Mouse (Mus musculus): ENCODE measurements around the gene Cript. TPM values are rescaled to one million over a fixed set of nuclear protein-coding genes. Genes with fewer than 3 reads are reported as not detected.

The Cript gene
- polyA plus RNA-seq, 1 experiment from 2014 or later, result 133 TPM

DNA sequence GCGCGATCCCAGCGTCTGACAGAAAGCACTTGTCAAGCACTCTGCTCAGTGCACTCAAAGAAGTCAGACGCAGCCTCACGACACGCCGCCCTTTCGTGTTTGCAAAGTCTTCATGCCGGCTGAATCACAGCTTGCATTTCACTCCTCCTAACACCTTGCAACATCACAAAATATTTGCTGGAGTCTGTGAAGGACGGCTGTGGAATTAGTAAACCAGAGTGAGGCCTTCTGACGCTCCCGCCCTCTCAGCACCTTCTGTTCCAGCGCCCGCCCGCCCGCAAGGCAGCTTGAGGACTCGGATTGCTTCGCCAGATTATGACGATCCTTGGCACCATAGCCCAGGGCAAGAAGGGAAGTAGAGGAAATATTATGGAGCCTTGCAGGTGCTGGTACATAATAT, 16.4 kb downstream of the Cript start:
- H3K9ac ChIP-seq (ENCODE audit: low read length), result no peak overlapping the region
- WGBS, result 44% methylated on average over 19 of the region's 19 CpGs
- H3K4me2 ChIP-seq (ENCODE audit: low read depth, low read length), result peak overlapping the region; percentile 41
- no peaks in the 10 kb centered on the region; the same call in 1 of the 2 replicates for H3K4me1 ChIP-seq (replicated peaks; ENCODE audit: control insufficient read depth, insufficient read depth, low read length)
- ATAC-seq (ENCODE audit: low read depth), result peak; percentile 27
- H3K4me3 ChIP-seq (ENCODE audit: low read length), result peak overlapping the region; percentile 16; the same call in 1 of the 2 replicates
- H3K27me3 ChIP-seq (ENCODE audit: control insufficient read depth, insufficient read depth, low read depth, low read length), result no peaks in the 10 kb centered on the region
- H3K27ac ChIP-seq (ENCODE audit: low read length), result no peak overlapping the region
- H3K9me3 ChIP-seq (ENCODE audit: control insufficient read depth, low read length), result no peaks in the 10 kb centered on the region
- H3K36me3 ChIP-seq (ENCODE audit: control insufficient read depth, insufficient read depth, low read length), result 0 out of 2 replicates have a peak, but pooled peaks cover 4% of the 10 kb centered on the region

DNA sequence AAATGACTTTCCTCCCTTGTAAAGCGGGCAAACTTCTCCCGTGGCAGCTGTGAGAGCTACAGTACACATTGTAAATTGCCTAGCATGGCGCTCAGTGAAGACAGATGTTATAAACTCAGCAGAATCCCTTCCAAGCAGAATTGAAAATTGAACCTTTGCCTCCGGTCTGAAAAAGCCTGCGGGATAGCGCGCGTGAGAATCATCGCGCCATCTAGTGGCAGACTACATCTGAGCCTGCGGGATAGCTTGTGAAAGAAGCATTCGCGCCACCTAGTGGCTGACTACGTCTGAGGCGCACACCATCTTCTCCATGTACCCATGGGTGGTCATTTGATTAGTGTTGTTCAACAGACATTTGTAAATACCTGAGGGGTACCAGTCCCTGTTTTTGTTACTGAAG, 19.0 kb downstream of the Cript start:
- H3K36me3 ChIP-seq (ENCODE audit: control insufficient read depth, insufficient read depth, low read length), result no peaks in the 10 kb centered on the region
- no peak overlapping the region for H3K9ac ChIP-seq (ENCODE audit: low read length)
- H3K27me3 ChIP-seq (ENCODE audit: control insufficient read depth, insufficient read depth, low read depth, low read length), result no peaks in the 10 kb centered on the region
- H3K27ac ChIP-seq (ENCODE audit: low read length), result no peak overlapping the region
- no peaks in the 10 kb centered on the region for H3K9me3 ChIP-seq (ENCODE audit: control insufficient read depth, low read length)
- peak; percentile 85 for ATAC-seq (ENCODE audit: low read depth)
- no peak overlapping the region for H3K4me3 ChIP-seq (ENCODE audit: low read length)
- no peak overlapping the region for H3K4me2 ChIP-seq (ENCODE audit: low read depth, low read length)
- WGBS, result 2% methylated on average over 15 of the region's 15 CpGs
- H3K4me1 ChIP-seq (replicated peaks; ENCODE audit: control insufficient read depth, insufficient read depth, low read length), result no peaks in the 10 kb centered on the region; the same call in 1 of the 2 replicates

DNA sequence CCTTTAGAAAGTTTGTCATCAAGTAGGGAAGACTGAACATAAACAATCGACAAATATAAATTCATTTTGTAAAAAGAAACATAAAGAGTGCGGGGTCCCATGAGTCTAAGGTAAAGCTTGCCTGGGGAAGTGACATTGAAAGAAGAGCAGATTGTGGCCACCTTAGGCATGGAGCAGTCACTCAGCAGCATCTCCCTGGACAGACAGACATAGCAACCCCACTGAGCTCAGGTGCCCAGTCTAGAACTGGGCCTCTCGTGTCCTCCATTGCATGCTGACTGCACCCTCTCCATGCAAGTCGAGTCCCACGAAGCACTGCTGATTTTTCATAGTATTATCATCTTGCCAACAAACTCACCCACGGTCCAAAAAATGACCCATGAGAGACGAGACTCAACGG, 19.4 kb downstream of the Cript start:
- Histone ChIP-seq H3K9ac (ENCODE audit: low read length) (no peak overlapping the region), H3K9me3 (ENCODE audit: control insufficient read depth, low read length) (no peaks in the 10 kb centered on the region), H3K27ac (ENCODE audit: low read length) (no peak overlapping the region), H3K4me2 (ENCODE audit: low read depth, low read length) (no peak overlapping the region), H3K27me3 (ENCODE audit: control insufficient read depth, insufficient read depth, low read depth, low read length) (no peaks in the 10 kb centered on the region), H3K36me3 (ENCODE audit: control insufficient read depth, insufficient read depth, low read length) (no peaks in the 10 kb centered on the region), H3K4me1 (replicated peaks; ENCODE audit: control insufficient read depth, insufficient read depth, low read length) (no peaks in the 10 kb centered on the region; the same call in 1 of the 2 replicates), H3K4me3 (ENCODE audit: low read length) (no peak overlapping the region)
- no peak for ATAC-seq (ENCODE audit: low read depth)
- WGBS, result 75% methylated on average over 8 of the region's 8 CpGs

DNA sequence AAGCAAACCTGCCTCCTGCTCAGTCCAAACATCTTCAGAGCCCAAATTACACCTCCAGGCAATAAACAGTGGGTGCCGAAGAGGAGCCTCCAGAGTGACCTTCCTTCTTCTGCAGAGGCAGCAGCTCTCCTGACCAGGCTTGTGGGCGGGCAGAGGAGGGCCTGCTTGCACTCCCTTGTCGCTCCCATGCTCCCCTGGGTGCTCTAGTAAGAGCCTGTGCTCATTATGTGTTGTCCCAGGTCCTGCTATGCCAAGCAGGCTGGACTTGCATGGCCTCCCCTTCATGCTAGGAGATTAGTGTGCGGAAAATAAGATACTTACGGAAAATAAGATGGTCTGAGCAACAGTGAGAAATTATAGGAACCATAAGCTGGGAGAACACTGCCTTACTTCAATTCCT, 24.3 kb downstream of the Cript start:
- 63% methylated on average over 5 of the region's 5 CpGs for WGBS
- ATAC-seq (ENCODE audit: low read depth), result no peak

DNA sequence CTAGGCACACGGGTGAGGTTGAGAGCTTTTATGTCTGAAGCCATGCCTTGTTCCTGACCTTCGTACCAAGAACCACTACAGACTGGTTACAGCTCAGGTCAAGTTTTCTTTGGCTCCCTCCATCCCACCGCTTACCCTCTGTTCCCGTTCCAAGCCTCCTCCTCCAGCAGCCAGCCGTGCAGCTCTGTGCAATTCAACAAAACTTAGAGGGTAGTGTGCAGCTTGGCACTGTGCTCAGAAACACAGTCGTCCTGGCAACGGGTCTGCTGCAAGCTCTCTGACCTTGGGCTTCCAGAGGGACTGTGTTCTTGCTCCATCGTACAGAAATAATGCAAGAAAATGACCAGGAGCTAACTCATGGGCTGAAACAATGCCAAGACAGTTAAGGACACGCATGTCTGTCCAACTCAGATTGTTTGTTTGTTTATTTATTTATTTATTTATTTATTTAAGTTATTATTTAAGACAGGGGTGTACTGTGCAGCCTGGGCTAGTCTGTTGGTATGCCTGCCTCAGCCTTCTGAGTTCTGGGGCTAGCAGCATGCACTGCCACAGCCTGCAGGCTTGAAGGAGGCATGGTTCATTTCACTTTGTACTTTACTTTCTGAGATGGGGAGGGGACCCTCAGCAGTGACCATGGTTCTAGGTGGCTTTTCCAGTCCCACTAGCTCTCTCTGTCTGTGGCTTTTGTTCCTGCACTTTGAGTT, 25.3 kb downstream of the Cript start:
- Histone ChIP-seq H3K9me3 (ENCODE audit: control insufficient read depth, low read length) (no peaks in the 10 kb centered on the region), H3K4me1 (replicated peaks; ENCODE audit: control insufficient read depth, insufficient read depth, low read length) (peaks cover 6% of the 10 kb centered on the region), H3K9ac (ENCODE audit: low read length) (no peak overlapping the region), H3K27me3 (ENCODE audit: control insufficient read depth, insufficient read depth, low read depth, low read length) (no peaks in the 10 kb centered on the region), H3K4me3 (ENCODE audit: low read length) (no peak overlapping the region), H3K36me3 (ENCODE audit: control insufficient read depth, insufficient read depth, low read length) (no peaks in the 10 kb centered on the region), H3K4me2 (ENCODE audit: low read depth, low read length) (no peak overlapping the region), H3K27ac (ENCODE audit: low read length) (no peak overlapping the region)
- ATAC-seq (ENCODE audit: low read depth), result peak; percentile 70
- WGBS, result 37% methylated on average over 9 of the region's 9 CpGs

More for the DNA sequence above, 24.3 kb downstream of the Cript start:
- H3K4me2 ChIP-seq (ENCODE audit: low read depth, low read length), result no peak overlapping the region
- no peaks in the 10 kb centered on the region for H3K9me3 ChIP-seq (ENCODE audit: control insufficient read depth, low read length)
- H3K27ac ChIP-seq (ENCODE audit: low read length), result no peak overlapping the region
- no peak overlapping the region for H3K4me3 ChIP-seq (ENCODE audit: low read length)
- no peaks in the 10 kb centered on the region for H3K4me1 ChIP-seq (replicated peaks; ENCODE audit: control insufficient read depth, insufficient read depth, low read length)
- no peaks in the 10 kb centered on the region for H3K27me3 ChIP-seq (ENCODE audit: control insufficient read depth, insufficient read depth, low read depth, low read length)
- no peak overlapping the region for H3K9ac ChIP-seq (ENCODE audit: low read length)
- H3K36me3 ChIP-seq (ENCODE audit: control insufficient read depth, insufficient read depth, low read length), result no peaks in the 10 kb centered on the region

DNA sequence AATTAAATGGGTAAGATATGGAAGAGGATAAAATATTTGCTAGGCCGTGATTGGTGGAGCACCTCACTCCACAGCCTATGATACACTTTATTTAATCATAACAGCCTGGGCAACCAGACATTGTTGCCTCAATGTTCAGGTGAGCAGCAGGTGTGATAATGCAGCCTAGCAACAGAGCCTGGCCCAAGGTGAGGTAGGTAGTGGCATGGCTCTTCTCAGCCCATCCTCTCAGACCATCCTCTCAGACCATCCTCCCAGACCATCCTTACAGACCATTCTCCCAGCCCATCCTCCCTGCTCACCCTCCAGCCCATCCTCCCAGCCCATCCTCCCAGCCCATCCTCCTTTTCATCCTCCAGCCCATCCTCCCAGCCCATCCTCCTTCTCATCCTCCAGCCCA, 26.3 kb downstream of the Cript start:
- WGBS, result 97% methylated on average over 1 of the region's 1 CpGs
- peaks cover 6% of the 10 kb centered on the region for H3K4me1 ChIP-seq (replicated peaks; ENCODE audit: control insufficient read depth, insufficient read depth, low read length)
- no peaks in the 10 kb centered on the region for H3K36me3 ChIP-seq (ENCODE audit: control insufficient read depth, insufficient read depth, low read length)
- H3K4me3 ChIP-seq (ENCODE audit: low read length), result no peak overlapping the region
- no peaks in the 10 kb centered on the region for H3K27me3 ChIP-seq (ENCODE audit: control insufficient read depth, insufficient read depth, low read depth, low read length)
- no peaks in the 10 kb centered on the region for H3K9me3 ChIP-seq (ENCODE audit: control insufficient read depth, low read length)
- H3K4me2 ChIP-seq (ENCODE audit: low read depth, low read length), result no peak overlapping the region
- no peak overlapping the region for H3K27ac ChIP-seq (ENCODE audit: low read length)
- H3K9ac ChIP-seq (ENCODE audit: low read length), result no peak overlapping the region
- ATAC-seq (ENCODE audit: low read depth), result no peak

DNA sequence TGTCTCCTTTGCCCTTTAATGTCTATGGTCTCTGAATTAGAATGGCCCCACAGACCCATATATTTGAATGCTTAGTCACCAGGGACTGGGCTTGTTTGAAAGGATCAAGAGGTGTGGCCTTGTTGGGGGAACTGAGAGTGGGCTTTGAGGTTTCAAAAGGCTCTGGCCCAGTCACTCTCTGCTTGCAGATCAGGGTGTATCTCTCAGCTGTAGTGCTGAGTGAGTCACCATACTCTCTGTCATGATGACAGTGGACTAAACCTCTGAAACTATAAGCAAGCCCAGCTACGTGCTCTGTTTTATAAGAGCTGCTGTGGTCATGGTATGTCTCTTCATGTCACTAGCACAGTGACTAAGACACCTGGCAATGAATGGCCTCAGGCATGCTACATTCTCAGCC, 27.1 kb downstream of the Cript start:
- ATAC-seq (ENCODE audit: low read depth), result no peak
- H3K9ac ChIP-seq (ENCODE audit: low read length), result no peak overlapping the region
- H3K9me3 ChIP-seq (ENCODE audit: control insufficient read depth, low read length), result no peaks in the 10 kb centered on the region
- peaks cover 6% of the 10 kb centered on the region for H3K4me1 ChIP-seq (replicated peaks; ENCODE audit: control insufficient read depth, insufficient read depth, low read length)
- no peaks in the 10 kb centered on the region for H3K27me3 ChIP-seq (ENCODE audit: control insufficient read depth, insufficient read depth, low read depth, low read length)
- no peaks in the 10 kb centered on the region for H3K36me3 ChIP-seq (ENCODE audit: control insufficient read depth, insufficient read depth, low read length)
- 72% methylated on average over 1 of the region's 1 CpGs for WGBS
- no peak overlapping the region for H3K4me2 ChIP-seq (ENCODE audit: low read depth, low read length)
- H3K27ac ChIP-seq (ENCODE audit: low read length), result no peak overlapping the region
- H3K4me3 ChIP-seq (ENCODE audit: low read length), result no peak overlapping the region

DNA sequence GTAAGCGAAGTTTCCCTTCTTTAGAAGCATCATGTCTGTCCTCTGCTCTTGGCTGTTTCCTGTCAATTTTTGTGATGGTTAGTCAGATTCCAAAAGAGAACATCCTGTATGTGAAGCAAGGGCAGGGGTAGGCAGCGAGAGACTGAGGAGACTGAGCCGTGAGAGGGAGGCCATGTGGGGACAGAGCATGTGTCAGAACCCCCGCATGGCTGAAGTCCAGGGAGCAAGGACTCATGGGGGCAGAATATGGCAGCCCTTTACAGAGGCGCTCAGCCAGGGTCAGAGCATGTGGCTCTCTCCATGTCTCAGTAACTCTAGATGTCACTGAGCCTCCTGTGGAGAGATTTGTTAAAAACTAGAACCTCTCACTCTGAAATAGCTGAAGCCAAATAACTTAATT, 28.6 kb downstream of the Cript start:
- Histone ChIP-seq H3K36me3 (ENCODE audit: control insufficient read depth, insufficient read depth, low read length) (no peaks in the 10 kb centered on the region), H3K9me3 (ENCODE audit: control insufficient read depth, low read length) (no peaks in the 10 kb centered on the region), H3K4me3 (ENCODE audit: low read length) (no peak overlapping the region), H3K27ac (ENCODE audit: low read length) (no peak overlapping the region), H3K4me1 (replicated peaks; ENCODE audit: control insufficient read depth, insufficient read depth, low read length) (peaks cover 6% of the 10 kb centered on the region), H3K27me3 (ENCODE audit: control insufficient read depth, insufficient read depth, low read depth, low read length) (no peaks in the 10 kb centered on the region), H3K4me2 (ENCODE audit: low read depth, low read length) (no peak overlapping the region), H3K9ac (ENCODE audit: low read length) (no peak overlapping the region)
- ATAC-seq (ENCODE audit: low read depth), result no peak
- 70% methylated on average over 5 of the region's 5 CpGs for WGBS

DNA sequence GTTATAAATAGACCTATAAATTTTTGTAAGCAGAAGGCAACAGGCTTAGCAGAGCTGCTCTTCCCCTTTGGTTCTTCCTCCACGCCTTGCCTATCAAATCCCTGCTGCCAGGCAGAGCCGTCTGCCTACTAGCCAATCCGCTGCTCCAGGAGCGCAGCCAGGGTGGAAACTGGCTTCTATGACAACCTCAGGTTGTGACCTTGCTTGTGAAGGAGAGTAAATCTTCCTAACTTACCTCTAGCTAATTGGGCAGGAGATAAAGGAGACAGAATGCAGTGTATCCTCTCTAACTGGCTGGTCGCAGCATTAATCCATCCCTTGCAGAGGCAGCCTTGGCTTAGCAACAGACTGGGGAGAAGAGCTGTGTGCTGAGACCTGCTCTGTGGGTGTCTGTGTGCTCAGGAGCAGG, 29.7 kb downstream of the Cript start:
- Histone ChIP-seq H3K36me3 (ENCODE audit: control insufficient read depth, insufficient read depth, low read length) (no peaks in the 10 kb centered on the region), H3K4me1 (replicated peaks; ENCODE audit: control insufficient read depth, insufficient read depth, low read length) (peaks cover 6% of the 10 kb centered on the region), H3K27me3 (ENCODE audit: control insufficient read depth, insufficient read depth, low read depth, low read length) (no peaks in the 10 kb centered on the region), H3K9ac (ENCODE audit: low read length) (no peak overlapping the region), H3K4me3 (ENCODE audit: low read length) (no peak overlapping the region), H3K9me3 (ENCODE audit: control insufficient read depth, low read length) (no peaks in the 10 kb centered on the region), H3K27ac (ENCODE audit: low read length) (peak overlapping the region; percentile 40; the same call in 1 of the 2 replicates), H3K4me2 (ENCODE audit: low read depth, low read length) (no peak overlapping the region)
- 26% methylated on average over 5 of the region's 5 CpGs for WGBS
- ATAC-seq (ENCODE audit: low read depth), result peak; percentile 34; the same call in 1 of the 2 replicates

All from lung, embryonic 16.5 days (tissue).